Mouse (Mus musculus) monocyte, adult 2 months (primary cell): ENCODE results near the gene Gcc1.
A peak's percentile ranks its signal among the peaks of the same experiment; 100 is the strongest.

ENCODE experiments used
- DNase-seq, 2 experiments: peaks; one replicate each; pipeline ENCODE4 v3.0.0; 2022; ENCODE audit warnings: low spot score in 2 of 2, low read depth in 1 of 2

Gene Gcc1

DNA sequence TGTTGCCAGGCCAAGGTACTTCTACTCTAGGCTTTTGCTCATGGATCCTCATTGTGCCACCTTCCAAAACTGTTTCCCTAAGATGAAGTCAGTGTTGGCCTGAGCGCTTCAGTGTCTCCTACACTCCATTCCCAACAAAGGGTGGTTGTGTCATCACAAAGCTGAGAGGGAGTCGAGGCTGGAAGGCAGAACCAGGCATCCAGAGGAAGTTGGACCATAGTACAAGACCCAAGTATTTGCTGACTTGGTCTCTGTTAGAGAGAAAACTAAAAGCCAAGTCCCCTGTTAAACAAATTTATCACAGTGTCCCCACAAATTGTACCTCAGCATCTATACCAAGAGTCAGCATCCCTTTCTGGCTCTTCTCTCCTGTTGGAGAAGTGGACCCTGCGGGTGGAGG, at the start of gene Gcc1:
TSS of gene Gcc1 (minus strand) at position 101 of the 400 bp plus-strand sequence.
- no peak for DNase-seq

DNA sequence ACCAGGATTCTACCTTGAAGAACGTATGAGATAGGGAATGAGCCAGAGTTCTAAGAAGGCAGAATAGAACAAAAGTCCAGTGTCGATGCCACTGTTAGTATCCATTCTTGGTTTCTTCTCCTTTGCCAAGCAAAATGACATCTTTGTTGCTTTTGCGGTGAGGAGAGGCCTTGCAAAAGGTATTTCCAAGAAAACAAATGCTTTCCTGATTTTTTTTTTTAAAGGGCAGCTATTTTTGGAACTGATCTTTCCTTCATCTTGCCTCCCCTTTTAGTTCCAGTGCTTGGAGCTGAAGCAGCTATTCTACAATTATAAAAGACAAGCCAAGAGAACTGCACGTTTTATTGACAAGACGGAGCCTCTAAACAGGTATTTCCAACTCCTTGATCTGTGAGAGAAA, 46.6 kb upstream of the Gcc1 start, which contains the start of gene Snd1:
TSS of gene Snd1 (plus strand) at position 301 of the 400 bp plus-strand sequence.
- DNase-seq: no peak

DNA sequence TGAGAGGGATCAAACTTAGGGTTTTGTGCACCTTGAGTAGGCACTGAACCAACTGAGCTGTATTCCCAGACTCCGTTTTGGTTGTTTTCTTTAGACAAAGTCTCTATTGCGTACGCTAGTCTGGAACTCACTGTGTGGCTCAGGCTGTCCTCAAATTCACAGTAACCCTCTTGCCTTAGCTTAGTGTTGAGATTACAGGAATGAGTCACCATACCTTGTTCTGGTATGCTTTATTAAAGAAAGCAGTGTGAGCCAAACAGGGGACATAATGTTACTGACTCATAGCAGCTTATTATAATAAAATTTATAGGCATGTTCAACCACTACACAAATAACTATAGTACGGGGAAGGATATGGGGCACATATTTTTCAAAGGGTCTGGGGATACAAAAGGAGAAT, 46.0 kb upstream of the Gcc1 start:
- DNase-seq: no peak

DNA sequence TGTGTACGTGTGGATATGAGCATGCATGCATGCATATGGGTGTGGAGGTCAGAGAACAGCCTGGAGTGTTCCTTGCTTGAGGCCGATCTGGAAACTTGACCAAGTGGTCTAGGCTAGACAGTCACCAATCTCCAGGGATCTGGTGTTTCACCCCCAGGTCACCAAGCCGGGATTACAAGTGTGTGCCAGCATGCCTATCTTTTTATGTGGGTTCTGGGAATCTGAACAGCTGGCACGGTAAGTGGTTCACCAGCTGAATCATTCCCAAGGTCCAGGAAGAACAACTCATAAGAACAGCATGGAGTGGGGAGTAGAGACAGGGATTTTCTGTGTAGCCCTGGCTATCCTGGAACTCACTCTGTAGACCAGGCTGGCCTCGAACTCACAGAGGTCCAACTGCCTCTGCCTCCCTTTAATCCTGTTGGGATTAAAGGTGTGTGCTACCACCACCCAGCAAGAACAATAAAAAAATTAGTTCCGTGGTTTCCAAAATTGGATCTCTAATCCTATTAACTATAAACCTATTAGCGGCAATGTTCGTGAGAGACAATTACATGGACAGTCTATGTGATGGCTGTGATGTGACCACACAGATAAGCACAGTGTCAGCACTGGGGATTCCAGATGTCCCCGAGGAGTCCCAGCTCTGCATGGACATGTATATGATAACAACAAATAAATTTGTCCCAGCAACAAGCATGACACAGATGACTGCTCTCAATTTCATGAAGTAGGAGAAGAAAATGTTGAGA, 43.3 kb upstream of the Gcc1 start:
- no peak for DNase-seq

DNA sequence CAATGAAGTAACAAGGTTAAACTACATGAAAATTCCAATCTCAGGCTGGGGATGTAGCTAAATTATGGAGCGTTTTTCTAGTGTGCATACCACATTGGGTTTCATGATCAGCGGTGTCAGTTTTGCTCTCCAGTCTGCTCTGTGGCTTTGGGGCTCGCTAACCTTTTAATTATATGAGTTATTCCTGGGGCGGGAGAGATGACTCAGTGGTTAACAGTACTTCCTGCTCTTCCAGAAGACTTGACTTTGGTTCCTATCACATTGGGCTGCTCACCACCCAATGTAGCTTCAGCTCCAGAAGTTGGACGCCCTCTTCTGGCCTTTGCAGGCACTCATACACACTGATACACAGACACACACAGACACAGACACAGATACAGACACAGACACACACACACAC, 42.4 kb upstream of the Gcc1 start:
- no peak for DNase-seq

DNA sequence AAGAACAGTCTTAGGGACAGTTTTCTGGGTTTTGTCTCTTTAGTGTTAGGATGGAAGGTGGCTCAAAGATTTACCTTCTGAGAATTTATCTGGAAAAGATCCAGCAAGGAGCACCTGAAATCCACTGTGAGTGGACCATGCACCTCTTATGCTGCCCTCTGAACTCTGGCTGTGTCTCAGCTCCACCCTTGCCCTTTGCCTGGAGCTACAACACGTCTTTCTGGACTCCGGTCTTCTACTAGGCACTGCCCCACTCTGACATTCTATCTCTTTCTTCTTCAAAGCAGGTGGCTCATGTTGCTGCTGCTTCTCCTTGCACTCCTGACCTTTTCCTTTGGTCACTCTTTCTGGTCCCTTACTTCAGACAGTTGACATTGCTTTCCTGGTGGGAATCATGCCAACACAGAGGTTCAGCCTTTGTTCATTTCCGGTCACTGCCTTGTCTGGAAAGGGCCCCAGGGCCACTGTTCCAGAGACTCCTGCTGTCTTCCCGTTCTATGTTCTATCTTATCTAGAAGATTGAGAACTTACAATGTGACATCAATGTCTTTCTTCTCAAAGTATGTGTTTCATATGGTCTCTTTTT, 41.9 kb upstream of the Gcc1 start:
- no peak for DNase-seq

DNA sequence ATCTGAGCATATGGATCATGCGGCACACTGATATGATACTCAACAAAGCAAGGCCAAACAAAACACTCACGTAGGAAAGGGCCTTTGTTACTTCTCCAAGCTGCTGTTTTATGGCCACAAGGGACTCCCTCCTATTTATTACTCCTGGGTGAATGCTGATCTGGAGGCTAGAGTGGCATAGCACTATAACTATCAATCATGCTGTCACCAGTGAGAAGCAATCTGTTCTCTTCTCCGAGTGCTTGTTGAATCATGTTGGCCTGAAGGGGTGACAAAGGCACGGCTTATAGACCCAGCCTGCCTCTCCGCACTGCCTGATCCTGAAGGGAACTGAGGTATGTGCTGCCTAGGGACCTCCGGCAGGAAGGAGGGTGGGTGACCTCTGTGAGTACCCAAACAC, 36.4 kb upstream of the Gcc1 start:
- DNase-seq: no peak

DNA sequence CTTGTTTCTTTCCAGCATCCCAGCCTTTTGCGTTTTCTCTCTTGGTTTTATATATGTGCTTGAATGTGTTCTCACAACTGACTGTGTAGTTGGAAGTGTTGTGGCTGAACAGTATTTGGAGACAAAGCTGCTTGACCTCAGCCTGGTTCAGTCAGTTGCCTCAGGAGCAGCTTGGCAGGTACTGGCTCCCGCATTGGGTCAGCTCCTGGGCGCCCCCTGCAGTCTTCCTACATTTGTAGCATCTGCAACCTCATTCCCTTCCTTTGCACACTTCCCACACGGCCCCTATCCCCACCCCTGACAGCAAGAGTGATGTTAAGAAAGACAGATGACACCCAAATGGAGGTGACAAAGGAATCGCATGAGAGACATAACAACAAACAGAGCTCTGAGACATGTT, 32.3 kb upstream of the Gcc1 start:
- DNase-seq: no peak

DNA sequence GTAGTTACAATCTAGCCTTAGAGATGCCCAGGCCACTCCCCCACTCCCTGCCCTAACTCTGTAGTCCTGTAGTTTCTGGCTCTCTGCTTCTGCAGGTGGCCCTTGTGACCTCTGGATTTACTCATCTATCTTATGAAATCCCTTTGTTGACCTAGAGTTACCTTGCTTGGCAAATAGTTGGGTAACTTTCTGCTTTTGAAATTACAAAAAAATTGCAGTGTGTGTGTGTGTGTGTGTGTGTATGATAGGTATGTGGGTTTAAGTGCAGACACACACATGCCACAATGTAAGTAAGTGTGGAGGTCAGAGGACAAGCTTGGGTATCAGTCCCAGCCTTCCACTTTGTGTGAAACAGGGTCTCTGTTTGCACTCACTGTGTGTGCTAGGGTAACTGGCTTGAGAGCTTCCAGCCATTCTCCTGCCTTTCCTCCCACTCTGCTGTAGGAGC, 31.1 kb upstream of the Gcc1 start:
- DNase-seq: no peak

DNA sequence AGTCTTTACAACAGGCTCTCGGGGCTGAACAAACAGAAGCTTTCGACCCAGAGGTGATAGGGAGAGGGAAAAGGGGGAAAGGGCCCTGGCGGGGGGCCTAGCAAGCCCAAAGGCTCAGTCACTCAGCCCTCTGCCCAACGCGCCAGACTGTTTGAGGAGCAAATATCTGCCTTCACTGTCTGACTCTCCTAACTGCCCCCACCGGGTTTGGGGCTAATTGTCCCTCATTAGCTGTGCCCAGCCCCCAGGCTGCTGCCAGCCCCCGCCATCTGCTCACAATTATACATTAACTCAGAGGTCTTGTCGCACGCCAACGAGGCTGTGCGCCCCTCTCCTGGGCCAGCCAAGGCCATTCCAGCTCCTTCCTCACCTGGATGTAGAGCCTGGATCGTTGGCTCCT, 22.8 kb upstream of the Gcc1 start:
- no peak for DNase-seq

DNA sequence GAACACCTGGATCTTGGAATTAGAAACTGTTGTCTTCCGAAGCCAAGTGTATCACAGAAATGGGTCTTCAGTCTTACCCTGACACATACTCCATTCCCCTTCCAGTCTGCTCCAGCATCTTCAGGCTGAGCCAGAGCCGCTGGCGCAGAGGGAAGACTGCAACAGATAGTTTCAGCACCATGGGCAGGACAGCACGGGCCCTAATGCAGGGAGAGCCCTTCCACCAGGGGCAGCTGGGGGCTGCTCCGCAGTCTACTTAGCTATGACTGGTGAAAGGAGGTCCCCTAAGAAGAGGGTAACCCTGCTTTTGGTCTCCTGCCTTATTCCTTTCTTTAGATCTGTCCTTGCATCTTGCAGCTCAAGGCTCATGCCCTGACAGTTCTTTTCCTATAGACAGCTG, 22.3 kb upstream of the Gcc1 start:
- no peak for DNase-seq

DNA sequence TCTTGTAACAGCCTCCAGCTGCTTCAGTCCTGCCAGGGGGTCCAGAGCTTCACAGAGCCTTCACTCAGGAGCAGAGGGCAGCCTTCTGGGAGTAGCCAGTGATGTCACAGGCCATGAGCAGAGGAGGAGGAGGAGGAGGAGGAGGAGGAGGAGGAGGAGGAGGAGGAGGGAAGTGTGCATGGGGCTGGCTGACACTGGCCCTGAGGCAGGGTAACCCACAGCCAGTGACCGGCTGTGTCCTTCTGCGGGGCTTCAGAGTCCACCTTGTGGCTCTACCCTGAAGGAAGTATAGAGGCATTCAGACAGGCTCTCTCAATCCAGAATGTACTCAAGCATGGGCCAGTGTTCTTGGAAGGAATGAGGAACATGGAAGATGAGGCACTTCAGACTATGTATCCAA, 21.1 kb upstream of the Gcc1 start, which contains the start of gene Pax4:
TSS of gene Pax4 (minus strand) at position 101 of the 400 bp plus-strand sequence.
- DNase-seq: no peak

DNA sequence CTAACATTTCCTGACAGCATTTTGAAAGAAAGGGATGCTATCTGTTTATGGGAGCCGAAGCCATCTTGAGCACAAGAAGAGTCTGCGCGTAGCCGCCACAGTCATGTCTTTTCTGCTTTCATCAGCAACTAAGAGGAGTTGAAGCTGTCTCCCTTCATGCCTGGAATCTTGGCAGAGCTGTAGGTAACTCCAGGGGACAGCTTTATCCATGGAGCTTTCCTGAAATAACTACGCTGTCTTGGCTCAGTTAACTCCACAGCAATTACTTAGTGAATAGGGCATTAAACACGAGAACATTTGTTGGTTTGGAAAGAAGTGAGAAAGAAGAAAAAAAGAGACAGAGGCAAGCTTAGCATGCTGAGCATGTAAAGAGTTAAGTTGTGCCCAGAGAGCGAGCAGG, 19.7 kb upstream of the Gcc1 start:
- DNase-seq: no peak

DNA sequence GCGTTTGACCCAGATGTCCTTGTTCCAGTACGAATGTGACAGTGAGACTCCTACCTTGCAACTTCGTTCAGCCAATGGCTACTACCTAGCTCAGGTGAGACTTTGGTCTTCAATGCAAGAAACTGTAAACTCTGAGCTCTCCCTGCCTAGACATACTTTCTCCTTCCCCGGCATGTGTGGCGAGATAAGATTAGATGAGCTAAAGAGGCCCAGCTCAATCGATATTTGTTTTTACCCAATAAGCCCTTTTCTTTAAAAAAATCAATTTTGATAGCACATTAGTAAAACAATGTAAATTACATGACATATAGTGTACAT, 3.3 kb upstream of the Gcc1 start:
- DNase-seq: no peak

DNA sequence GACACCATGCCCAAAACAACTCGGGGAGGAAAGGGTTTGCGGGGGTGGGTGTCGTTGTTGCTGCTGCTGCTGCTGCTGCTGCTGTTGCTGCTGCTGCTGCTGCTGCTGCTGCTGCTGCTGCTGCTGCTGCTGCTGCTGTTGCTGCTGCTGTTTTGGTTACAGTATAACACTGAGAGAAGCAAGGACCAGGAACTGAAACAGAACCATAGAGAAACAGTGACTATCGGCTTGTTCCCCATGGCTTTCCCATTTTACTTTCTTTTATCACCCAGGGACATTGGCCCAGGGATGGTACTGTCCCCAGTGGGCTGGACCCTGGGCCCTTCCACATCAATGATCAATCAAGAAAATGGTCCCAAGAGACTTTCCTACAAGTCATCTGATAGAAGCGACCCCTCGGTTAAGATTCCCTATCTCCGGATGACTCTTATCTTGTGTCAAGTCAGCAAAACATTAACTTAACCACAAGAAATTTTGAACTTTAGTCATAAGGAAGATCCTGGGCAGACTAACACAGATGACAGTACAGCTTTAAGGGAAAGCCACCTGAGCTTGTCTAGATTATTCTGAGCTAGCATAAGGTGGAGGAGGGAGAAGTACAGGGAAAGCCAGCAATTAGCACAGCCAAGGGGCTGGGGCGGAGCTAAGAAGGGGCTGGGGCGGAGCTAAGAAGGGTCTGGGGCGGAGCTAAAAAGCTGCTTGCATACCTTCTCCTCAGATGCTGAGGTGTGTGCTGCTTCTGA, 2.8 kb upstream of the Gcc1 start:
- DNase-seq: no peak

DNA sequence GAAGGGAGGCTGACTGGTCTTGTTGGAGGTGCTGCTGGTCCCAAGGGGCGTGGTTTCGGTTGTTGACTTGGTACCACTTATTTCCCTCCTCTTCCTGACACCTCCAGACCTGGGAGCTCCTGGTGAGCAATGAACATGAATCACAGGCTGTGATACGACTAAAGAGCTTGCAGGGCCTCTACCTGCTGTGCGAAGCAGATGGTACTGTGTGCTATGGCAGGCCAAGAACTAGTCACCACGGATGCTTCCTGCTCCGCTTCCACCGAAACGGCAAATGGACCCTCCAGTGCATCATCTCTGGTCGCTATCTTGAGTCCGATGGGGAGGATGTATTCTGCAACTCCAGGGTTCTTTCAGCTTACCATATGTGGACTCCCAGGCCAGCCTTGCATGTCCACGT, 1.7 kb upstream of the Gcc1 start:
- no peak for DNase-seq

DNA sequence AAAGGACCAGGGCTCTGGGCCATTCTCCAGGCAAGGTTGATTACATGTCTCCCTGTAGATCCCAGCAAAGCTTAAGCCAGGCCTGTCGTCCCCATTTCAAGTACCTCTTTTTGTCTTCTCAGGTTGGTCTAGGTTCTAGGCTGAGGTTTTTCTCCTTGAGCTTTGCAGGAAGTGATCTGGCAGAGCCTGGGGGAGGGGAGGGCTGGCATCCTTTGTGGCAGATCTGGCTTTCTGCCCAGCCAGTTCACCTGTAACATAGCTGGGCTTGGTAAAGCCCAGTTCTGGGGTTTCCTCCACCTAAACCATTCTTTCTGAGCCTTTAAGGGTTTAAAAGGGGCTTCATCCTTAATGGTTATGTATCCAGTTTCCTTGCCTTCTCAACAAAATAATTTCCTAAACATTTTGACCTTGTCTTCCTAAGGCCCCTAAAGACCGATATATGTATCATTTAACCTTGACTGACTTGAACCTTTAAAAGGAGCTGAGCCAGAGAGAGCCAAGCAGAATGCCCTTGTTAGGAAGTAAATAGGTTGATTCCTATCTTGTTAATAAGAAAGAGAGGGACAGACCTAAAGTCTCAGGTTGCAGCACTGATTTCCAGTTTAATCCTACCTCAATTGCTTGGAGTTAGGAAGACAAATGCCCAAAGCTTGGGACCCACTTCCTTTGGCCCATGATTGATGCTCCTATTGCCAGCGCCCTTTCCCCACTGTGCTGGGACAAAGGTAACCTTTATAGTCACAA, 922 bp downstream of the Gcc1 start, which contains the start of gene Fscn3:
TSS of gene Fscn3 (plus strand) at position 694 of the 744 bp plus-strand sequence.
- DNase-seq: no peak

DNA sequence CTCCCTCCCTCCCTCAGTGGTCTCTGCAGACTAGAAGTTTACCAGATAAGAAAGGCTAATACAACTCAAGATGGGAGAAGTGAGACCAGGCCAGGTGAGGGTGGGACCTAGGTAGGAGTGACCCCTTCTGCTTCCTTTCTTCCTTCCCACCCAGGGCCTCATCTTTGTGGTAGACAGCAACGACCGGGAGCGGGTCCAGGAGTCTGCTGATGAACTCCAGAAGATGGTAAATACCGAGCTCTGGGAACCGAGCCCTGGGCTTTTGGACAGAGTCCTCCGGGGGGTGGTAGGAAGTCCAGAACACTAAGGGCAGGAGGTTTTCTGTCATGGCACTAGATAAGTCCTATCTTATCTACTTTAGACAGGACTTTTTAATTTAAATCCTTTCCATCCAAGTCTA, 3.2 kb downstream of the Gcc1 start:
- no peak for DNase-seq

DNA sequence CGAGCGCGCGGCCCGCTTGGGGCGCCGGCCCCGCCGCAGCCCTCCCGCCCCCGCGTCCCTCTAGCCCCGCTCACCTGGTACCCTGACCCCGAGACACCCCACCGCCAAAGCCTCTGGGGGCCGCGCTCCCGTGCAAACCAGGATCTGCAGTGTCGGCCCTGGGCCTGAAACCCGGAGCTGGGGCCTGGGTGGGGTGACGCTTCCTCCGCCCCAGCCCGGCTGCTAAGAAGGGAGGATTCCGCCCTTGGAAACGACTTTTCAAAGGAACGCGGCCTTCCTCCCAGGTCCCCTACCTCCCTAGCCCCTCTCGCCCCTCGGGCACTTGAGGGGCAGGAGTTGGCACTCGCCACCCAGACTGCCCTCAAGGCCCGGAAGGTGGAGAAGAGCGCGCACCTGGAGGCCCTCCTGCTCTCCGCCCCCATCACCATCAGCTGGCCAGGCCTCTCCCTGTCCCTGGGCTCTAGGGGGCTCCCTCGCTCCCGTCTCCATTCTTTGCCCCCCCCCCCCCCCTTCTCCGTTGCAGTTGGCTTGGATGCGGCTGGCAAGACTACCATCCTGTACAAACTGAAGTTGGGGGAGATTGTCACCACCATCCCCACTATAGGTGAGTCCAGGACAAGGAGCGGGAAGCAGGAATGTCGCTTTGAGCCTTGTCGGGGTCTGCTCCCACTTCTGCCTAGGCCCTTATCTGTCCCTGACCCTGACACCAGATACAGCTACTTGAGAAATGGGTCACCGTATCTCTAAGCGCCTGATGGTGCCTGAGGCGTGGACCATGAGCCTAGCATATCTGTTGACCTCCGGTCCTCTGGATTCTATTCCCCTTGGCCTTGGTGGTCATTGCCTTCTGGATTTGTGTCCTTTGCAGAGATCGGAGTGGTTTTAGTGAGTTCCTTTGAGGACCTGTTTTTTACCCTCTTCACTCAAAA, 4.2 kb downstream of the Gcc1 start:
- DNase-seq: no peak

DNA sequence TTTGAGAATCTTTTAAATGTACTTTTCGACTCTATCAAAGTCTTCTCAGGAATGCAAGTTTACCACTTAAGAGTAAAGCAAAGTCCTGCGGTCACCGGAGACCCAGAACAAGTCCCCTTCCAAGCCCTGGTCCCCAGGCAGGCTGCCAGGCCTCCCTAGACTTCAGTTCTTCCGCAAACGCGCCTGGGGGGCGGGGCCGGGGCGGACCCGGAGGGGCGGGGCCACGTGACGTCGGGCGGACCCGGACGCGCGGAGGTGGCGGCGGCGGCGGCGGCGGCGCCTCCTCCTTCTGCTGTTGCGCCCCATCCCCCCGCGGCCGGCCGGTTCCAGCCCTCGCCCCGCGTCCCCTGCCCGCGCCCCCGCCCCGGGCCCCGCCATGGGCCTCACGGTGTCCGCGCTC, 4.9 kb downstream of the Gcc1 start, which contains the start of gene Arf5:
TSS of gene Arf5 (plus strand) at position 248 of the 400 bp plus-strand sequence.
- DNase-seq: peak; percentile 67 to 89
